Mouse (Mus musculus) urinary bladder, adult 18-20 months (tissue): ENCODE measurements around the gene Zc3h12a.

Experiments used
- DNase-seq, 2 experiments: peaks; one replicate each; pipeline ENCODE4 v3.0.0; 2022; ENCODE audit warnings: low spot score in 2 of 2, mixed read lengths in 2 of 2

Gene Zc3h12a

DNA sequence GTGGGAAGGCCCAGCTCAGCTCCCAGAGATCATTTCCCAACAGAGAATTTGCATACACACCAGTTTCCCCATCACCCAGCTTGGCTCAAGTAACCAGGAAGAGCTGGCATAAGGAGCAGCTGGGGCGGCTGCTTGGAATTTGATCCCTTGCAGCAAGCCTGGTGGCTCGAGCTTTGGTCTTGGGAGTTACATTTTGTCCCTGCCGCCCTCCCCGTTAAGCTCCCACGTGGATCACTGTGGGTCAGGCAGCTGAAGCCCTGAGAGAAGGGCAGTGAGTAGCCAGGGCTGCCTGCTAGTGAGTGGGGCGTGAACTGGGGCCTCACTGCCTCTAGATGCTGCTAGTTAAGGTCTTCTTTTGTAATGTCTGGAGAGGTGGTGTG is 11.9 kb downstream of the Zc3h12a start:
- DNase-seq = no peak

DNA sequence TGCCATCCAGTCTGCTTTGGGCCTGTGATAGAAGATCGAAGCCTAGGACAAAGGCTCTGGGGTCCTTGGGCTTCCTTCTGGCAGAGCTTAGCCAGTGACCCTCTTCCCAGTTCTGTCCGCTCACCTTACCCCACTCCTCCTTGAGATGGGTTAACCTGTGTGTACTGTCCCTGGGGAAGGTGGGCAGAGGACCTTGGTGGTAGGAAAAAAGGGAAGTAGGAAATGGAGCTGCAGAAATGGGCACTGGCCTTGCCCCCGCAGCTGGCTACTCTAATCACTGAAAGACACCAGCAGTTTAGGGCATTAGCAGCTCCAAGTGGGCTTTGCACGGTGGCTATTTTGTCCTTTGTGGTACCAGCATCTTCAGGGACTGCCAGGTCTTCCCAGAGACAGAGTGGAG is 12.6 kb downstream of the Zc3h12a start:
- DNase-seq = no peak

DNA sequence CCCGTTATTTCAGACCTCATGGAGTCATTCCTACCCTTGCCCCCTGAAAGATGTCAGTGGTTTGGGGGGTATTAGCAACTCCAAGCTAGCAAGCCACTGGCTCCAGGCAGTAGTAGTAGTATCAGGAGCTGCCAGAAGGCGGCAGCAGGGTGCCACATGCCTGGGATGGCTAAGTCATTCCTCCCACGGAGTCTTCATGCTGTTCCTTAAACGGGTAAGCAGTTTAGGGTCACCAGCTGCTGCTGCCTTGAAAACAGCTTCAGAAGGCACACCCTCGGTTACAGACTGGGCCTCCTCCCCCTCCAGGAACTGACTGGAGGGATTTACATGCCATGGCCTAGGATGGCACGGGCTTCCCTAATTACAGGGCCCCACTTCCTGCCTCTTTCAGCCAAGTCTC is 13.0 kb downstream of the Zc3h12a start:
- DNase-seq = peak; percentile 72 to 77

DNA sequence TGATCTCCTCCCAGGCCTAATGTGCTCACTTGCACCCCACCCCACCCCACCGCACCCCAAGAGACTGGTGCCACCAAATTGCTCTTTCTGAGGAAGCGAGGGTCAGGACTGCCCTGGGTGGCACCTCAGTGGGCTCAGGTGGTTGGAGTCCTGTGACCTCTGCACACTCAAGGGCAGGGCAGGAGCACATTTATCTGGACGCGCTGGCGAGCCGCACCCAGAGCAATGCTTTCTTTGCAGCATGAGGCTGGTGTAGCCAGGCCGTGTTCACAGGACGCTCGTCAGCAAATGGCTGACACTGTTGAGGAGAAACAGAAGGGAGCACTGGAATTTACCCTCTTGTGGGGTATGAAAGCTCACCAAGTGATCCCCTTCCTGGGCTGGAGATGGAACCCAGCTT is 22.3 kb downstream of the Zc3h12a start:
- DNase-seq = no peak

DNA sequence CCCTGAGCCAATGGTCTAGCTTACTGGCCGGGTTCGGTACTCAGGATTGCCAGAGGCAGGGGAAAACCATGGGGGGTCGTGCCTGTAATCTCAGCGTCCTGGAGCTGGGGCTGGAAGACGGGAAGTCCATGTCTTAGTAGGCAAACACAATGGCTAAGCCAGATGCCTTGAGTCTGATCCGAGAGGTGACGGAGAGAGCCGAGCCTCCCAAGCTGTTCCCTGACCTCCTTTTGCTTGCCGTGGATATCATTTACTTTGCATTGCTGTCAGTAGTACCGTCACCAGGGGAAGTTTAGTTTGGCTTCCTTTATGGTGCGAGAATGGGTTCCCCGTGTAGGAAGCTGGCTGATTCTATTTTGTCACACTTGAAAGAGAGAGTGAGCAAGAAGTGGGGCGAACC is 26.3 kb downstream of the Zc3h12a start:
- no peak for DNase-seq

DNA sequence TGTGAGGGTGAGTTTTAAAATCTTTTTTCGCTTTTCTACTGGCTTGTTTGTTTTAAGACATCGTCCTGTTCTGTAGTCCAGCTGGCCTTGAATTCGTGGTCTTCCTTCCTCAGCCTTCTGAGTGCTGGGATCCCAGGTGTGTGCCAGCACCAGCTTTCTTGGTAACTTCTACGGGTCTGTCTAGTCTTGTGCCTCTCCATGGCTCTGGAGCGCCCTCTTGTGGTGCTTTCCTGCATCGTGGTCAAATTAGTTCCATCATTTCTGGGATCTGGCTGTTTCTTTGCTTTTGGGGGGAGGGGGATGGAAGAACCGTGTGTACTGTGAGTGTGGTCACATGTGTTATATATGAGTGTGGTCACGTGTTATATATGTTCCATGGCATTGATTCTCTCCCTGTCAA is 28.2 kb downstream of the Zc3h12a start:
- DNase-seq = peak; percentile 53 to 75

DNA sequence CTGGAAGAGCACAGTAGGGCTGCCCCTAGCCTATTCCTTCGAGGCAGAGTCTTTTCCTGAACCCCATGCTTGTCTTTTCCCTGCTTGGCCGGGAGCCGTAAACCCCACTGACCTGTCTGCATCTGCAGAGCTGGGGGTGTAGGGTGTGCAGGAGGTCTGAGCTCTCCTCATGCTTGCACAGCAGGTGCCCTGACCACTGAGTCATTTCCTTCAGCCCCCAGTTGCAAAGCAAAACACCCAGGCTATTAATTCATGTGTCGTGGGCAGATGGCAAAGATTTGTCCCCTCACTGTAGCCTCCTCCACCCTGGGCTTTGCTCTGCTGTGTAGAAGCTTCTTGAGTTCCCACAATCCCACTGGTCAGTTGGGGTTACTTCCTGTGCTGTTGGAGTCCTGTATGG is 30.2 kb downstream of the Zc3h12a start:
- no peak for DNase-seq

DNA sequence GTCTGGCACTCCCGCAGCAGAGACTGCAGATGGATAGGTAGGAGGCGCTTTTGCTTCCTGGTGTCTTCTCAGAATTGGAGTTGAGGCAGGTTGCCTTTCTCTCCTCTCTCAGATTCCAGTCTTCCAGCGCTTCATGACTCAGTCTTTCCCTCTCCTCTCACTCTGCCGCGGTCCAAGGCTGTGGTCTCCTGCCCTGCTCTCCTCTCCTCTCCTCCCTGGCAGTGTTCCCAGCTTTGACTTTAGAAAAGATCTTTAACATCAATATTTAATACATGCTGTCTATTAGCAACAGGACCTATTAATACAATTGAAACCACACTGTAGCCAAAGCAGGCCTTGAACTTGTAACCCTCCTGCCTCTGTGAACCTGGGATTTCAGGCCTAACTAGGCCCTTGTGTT is 31.6 kb downstream of the Zc3h12a start:
- no peak for DNase-seq

DNA sequence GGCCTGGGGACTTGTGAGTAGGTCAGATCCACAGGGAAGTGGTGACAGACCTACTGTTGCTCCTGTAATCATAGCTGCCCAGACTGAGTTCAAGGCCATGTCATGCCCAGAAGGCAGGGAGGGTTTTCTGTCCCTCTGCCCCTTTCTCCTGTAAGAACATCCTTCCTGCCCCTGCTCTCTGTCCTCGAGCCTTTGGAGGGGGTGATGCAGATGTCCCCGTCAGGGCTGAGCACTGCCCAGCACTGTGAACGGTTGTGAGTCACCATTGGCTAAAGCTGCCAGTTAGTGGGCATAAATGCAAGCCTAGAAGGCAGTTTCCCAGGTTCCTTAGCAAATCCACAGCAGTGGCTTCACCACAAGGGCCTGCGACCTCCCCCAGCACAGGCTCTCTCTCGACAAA is 34.6 kb downstream of the Zc3h12a start:
- DNase-seq = no peak

DNA sequence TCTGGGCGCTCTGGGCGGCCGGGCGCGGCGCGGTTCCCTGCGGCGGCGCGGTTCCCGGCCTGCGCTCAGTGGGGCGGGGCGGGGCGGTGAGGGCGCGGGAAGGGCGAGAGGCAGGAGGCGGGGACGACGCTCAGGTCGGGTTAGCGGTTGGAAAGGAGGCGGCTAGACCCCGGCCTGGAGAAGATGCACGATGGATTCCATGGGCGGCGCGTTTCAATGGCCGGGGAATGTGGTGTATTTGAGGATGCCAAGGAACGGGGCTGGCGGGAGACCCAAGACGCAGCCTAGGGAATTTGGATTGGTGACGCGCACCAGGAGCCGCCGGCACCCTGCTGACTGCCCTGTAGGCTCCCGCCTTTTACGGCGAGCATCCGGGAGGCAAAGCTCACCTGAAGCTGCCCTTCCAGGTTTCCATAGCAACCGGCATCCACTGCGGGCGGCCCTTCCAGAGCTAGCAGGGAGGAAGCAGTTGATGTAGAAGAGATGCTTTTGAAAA is 42.2 kb downstream of the Zc3h12a start:
- DNase-seq = peak in 1 of 2 experiments; percentile 70

DNA sequence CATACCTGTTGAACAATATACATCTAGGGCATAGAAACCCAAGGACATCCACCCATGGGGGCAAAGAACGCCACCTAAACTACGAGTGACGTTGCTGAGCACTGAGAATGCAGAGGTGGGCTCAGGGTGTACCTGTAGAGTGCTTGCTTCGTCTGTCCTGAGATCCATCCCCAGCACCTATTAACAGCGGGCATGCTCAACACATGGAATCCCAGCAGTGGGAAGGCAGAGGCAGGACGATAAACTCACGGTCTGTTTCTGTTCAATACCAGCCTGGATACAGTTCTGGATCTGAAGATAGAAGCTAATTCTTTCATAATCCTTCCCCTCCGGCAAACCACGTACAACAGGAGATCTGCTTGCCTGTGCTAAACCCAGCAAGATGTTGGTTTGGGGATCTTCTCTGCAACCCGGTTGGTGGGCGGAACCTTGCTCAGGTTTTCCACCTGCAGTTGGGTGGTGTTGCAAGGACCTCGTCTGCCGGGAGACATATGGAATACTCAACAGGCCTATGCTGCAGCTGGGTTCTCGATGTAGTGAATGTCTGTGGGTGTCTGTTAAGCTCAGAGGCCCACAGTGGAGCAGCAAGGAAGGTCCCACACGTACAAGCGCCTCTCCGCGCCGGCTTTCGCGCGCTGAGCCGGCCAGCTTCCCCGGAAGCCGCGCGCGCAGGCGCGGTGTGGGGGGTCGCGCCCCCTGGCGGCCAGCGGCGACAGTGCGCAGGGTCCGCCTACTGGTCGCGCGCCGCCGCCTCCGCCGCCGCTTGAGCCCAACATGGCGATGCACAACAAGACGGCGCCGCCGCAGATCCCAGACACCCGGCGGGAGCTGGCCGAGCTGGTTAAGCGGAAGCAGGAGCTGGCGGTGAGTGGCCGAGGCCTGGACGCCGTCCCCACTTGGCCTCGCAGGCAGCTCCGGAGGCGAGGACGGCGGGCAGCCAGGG is 43.0 kb downstream of the Zc3h12a start, which contains the start of gene Meaf6:
TSS of gene Meaf6 (plus strand) at position 732 of the 943 bp plus-strand sequence.
- DNase-seq = peak; percentile 81 to 93

DNA sequence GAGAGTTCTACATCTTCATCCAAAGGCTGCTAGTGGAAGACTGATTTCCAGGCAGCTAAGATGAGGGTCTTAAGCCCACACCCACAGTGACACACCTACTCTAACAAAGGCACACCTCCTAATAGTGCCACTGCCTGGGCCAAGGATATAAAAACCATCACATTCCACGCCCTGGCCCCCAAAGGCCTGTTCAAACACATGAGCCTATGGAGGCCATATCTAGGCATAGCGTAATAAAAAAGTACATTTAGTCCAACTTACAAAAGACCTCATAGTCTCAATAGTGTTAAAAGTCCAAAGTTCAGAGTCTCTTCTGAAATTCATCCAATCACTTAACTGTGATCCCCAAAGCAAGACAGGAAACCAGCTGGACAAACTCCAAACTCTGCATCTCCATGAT is 48.9 kb downstream of the Zc3h12a start:
- DNase-seq = no peak

DNA sequence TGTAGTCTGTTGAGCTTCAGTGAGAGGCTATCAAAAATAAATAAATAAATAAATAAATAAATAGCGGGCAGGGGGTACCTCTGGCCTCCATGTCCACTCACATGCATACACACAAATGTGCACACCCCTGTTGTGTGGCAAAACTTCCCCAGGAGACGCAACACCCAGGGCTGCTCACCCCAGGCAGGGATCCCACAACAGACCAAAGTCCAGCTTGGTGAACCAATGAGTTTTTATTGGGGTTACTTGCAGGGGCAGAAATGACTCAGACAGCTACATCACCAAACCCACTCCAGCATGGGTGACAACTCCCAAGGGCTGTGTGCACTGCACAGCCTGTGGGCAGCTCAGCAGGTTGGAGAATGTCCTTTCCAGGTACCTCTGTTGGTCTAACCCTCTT is 49.9 kb downstream of the Zc3h12a start:
- no peak for DNase-seq
